Mouse (Mus musculus): Measurements from ENCODE around the gene Lrig1.

GRCm38 (mm10) chr6:94592710-94593109 lies 107.2 kb downstream of the Lrig1 start:
- TF ChIP-seq CTCF (IDR thresholded peaks at IDR 0.05; ENCODE audit: extremely low read depth, insufficient read depth, insufficient read length, insufficient replicate concordance): no peak
- no peak for TF ChIP-seq POLR2A (IDR thresholded peaks at IDR 0.05; ENCODE audit: low read depth, low read length)

All from spleen, adult 2 months (tissue).